ENCODE assay signal across 8 mouse cellular contexts in the genomic region with DNA sequence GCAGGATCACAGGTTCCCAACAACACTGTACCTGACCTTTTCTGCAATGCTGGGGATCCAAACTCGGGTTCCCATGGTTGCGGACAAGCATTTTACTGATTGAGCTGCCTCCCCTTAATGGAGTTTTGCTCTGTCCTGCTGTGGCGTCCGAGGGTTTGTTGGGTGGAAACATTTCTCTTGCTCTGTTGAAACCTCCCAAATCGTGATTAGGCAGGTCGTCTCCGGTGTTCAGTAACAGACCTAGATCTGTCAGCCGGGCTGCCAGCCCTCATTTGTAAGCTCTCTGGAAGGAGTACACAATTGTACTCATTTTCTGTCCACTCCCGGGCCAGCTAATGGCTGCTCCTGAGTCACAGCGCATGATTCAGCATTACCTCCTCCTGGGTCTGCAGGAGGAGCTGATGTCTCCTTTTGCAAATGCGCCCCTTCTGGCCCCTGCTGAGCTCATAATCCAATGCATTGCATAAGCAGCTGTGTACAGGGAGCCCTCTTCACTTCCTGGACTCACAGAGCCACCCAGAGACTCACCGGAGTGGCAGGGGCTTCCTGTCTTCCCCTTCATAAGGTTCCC. TPM values are rescaled to one million over a fixed set of nuclear protein-coding genes. Genes with fewer than 3 reads are reported as not detected.
DNase-seq lines count a peak whose midpoint lies in the region; ATAC-seq lines count a peak whose summit lies in the region.

No protein-coding gene starts in this region.

- no peaks in the 10 kb centered on the region for H3K9me3 ChIP-seq in heart, embryonic 10.5 days
- H3K9me3 ChIP-seq in embryonic facial prominence, embryonic 14.5 days (ENCODE audit: control insufficient read depth, low read length) = no peaks in the 10 kb centered on the region
- no peaks in the 10 kb centered on the region for H3K9me3 ChIP-seq in intestine, embryonic 14.5 days (ENCODE audit: control insufficient read depth, low read length)

- H3K4me3 ChIP-seq in heart, embryonic 10.5 days = no peak overlapping the region
- H3K4me3 ChIP-seq in embryonic facial prominence, embryonic 14.5 days (ENCODE audit: low read depth, low read length) = no peak overlapping the region
- H3K4me3 ChIP-seq in intestine, embryonic 14.5 days (ENCODE audit: low read depth, low read length) = no peak overlapping the region

- H3K27me3 ChIP-seq in heart, embryonic 10.5 days (ENCODE audit: insufficient read depth, poor library complexity, severe bottlenecking) = no peaks in the 10 kb centered on the region
- H3K27me3 ChIP-seq in embryonic facial prominence, embryonic 14.5 days (replicated peaks; ENCODE audit: control insufficient read depth, insufficient read depth, low read length) = no peaks in the 10 kb centered on the region
- H3K27me3 ChIP-seq in intestine, embryonic 14.5 days (replicated peaks; ENCODE audit: control insufficient read depth, insufficient read depth, low read length) = no peaks in the 10 kb centered on the region

- no peak for DNase-seq in heart, embryonic 10.5 days (ENCODE audit: low spot score)
- no peak for DNase-seq in heart, postnatal 36 days
- DNase-seq in adrenal gland, adult 2 months = peak; percentile 90
- peak; percentile 76 for DNase-seq in embryonic facial prominence, embryonic 14.5 days (ENCODE audit: low spot score)
- peak; percentile 79 for DNase-seq in intestine, embryonic 14.5 days (ENCODE audit: low spot score)
- DNase-seq in lung, postnatal 10 days = peak; percentile 59
- peak; percentile 55 for DNase-seq in retina, embryonic 14.5 days (ENCODE audit: low spot score)
- DNase-seq in spleen, postnatal 4 days (ENCODE audit: low spot score in 2 of 2) = no peak

- peak overlapping the region; percentile 4; the same call in 1 of the 2 replicates for H3K4me2 ChIP-seq in embryonic facial prominence, embryonic 14.5 days (ENCODE audit: low read depth, low read length)
- peak overlapping the region; percentile 29 for H3K4me2 ChIP-seq in intestine, embryonic 14.5 days (ENCODE audit: low read length)

- no peaks in the 10 kb centered on the region for H3K36me3 ChIP-seq in heart, embryonic 10.5 days
- no peaks in the 10 kb centered on the region for H3K36me3 ChIP-seq in embryonic facial prominence, embryonic 14.5 days (ENCODE audit: control insufficient read depth, insufficient read depth, low read length)
- no peaks in the 10 kb centered on the region for H3K36me3 ChIP-seq in intestine, embryonic 14.5 days (ENCODE audit: control insufficient read depth, insufficient read depth, low read length)

- intact Hi-C loops in heart, postnatal 36 days (cut with DNase I) = no loop called here

- ATAC-seq in embryonic facial prominence, embryonic 14.5 days (ENCODE audit: low read depth) = peak; percentile 55; the same call in 1 of the 2 replicates
- ATAC-seq in intestine, embryonic 14.5 days (replicated peaks; ENCODE audit: low FRiP score, low TSS enrichment, low read depth) = peak; percentile 75

- H3K4me1 ChIP-seq in heart, embryonic 10.5 days = peaks cover 82% of the 10 kb centered on the region
- peaks cover 10% of the 10 kb centered on the region for H3K4me1 ChIP-seq in embryonic facial prominence, embryonic 14.5 days (ENCODE audit: control insufficient read depth, insufficient read depth, low read length)
- peaks cover 18% of the 10 kb centered on the region for H3K4me1 ChIP-seq in intestine, embryonic 14.5 days (replicated peaks; ENCODE audit: control insufficient read depth, insufficient read depth, low read length)

- H3K27ac ChIP-seq in heart, embryonic 10.5 days = peak overlapping the region; percentile 74
- H3K27ac ChIP-seq in embryonic facial prominence, embryonic 14.5 days (replicated peaks; ENCODE audit: low read depth, low read length) = no peak overlapping the region
- H3K27ac ChIP-seq in intestine, embryonic 14.5 days (ENCODE audit: low read depth) = peak overlapping the region; percentile 51

- 58% methylated on average over 12 of the region's 12 CpGs for WGBS in heart, embryonic 10.5 days
- WGBS in embryonic facial prominence, embryonic 14.5 days = 42% methylated on average over 12 of the region's 12 CpGs
- WGBS in intestine, embryonic 14.5 days = 17% methylated on average over 12 of the region's 12 CpGs

- H3K9ac ChIP-seq in embryonic facial prominence, embryonic 14.5 days (ENCODE audit: low read depth, low read length) = no peak overlapping the region; the same call in 1 of the 2 replicates
- H3K9ac ChIP-seq in intestine, embryonic 14.5 days (ENCODE audit: low read length) = no peak overlapping the region

RNA-seq across cellular contexts. Expression of a gene that starts 49.8 kb away (rescaled TPM):
- 24.9 and 32.6 TPM in 2 replicates for polyA plus RNA-seq in heart, embryonic 10.5 days (2016; fragmentation: Nextera tagmentation; extraction: Ambion mirVana)
- 10 to 100 TPM; 36.4 to 40.7 TPM for total RNA-seq in heart, postnatal 36 days (2021)
- total RNA-seq in adrenal gland, adult 2 months (2021) = 10 to 100 TPM; 43.5 to 55.8 TPM
- polyA plus RNA-seq in adrenal gland, adult 2 months (2012; rRNA removed) = 36.0 and 51.6 TPM in 2 replicates
- polyA plus RNA-seq in embryonic facial prominence, embryonic 14.5 days (2014; fragmentation: Nextera tagmentation; extraction: Ambion mirVana) = 10.0 and 11.0 TPM in 2 replicates
- 6.9 and 7.2 TPM in 2 replicates for polyA plus RNA-seq in intestine, embryonic 14.5 days (2014; fragmentation: Nextera tagmentation; extraction: Ambion mirVana)

RNA-seq across cellular contexts. Expression of a gene that starts 50.2 kb away (rescaled TPM):
- polyA plus RNA-seq in heart, embryonic 10.5 days (2016; fragmentation: Nextera tagmentation; extraction: Ambion mirVana) = 6.3 and 7.5 TPM in 2 replicates
- 1 to 10 TPM; 6.3 to 7.4 TPM for total RNA-seq in heart, postnatal 36 days (2021)
- 1 to 10 TPM; 2.9 to 5.5 TPM for total RNA-seq in adrenal gland, adult 2 months (2021)
- 3.0 and 3.2 TPM in 2 replicates for polyA plus RNA-seq in adrenal gland, adult 2 months (2012; rRNA removed)
- polyA plus RNA-seq in embryonic facial prominence, embryonic 14.5 days (2014; fragmentation: Nextera tagmentation; extraction: Ambion mirVana) = 6.7 and 7.8 TPM in 2 replicates
- 5.4 and 5.6 TPM in 2 replicates for polyA plus RNA-seq in intestine, embryonic 14.5 days (2014; fragmentation: Nextera tagmentation; extraction: Ambion mirVana)

Comparison
In these comparisons a context has a peak if more than half of its experiments do, and no peak if none do; other contexts are left out.
1. DNase-seq: peak in adrenal gland, adult 2 months (single experiment), embryonic facial prominence, embryonic 14.5 days (single experiment), intestine, embryonic 14.5 days (single experiment), lung, postnatal 10 days (single experiment) and retina, embryonic 14.5 days (single experiment); none in heart, embryonic 10.5 days (single experiment), heart, postnatal 36 days (0 of 2) and spleen, postnatal 4 days (0 of 2).